Mouse (Mus musculus) frontal cortex, adult 2 months (tissue): ENCODE results near the gene Cplx3. TPM values are rescaled to one million over a fixed set of nuclear protein-coding genes. Genes with fewer than 3 reads are reported as not detected.

ENCODE experiments used
- DNase-seq, 2 experiments: peaks; one replicate each; pipeline ENCODE4 v3.0.0; 2022; ENCODE audit warnings: low spot score in 1 of 2; ENCODE audit errors: extremely low spot score in 1 of 2
- polyA plus RNA-seq: library from polyadenylated mRNA; depleted of rRNA; stranded (reverse); fragments of >200 nt; gene quantifications from 2 replicates; pipeline ENCODE4 v1.2.3, GENCODE M21; 2012

Cplx3 gene
- polyA plus RNA-seq, 1 experiment = 18.4 TPM

- DNase-seq = no peak
Measured at GRCm38 (mm10) chr9:57638651-57639459, 32.8 kb upstream of the Cplx3 start.

DNA sequence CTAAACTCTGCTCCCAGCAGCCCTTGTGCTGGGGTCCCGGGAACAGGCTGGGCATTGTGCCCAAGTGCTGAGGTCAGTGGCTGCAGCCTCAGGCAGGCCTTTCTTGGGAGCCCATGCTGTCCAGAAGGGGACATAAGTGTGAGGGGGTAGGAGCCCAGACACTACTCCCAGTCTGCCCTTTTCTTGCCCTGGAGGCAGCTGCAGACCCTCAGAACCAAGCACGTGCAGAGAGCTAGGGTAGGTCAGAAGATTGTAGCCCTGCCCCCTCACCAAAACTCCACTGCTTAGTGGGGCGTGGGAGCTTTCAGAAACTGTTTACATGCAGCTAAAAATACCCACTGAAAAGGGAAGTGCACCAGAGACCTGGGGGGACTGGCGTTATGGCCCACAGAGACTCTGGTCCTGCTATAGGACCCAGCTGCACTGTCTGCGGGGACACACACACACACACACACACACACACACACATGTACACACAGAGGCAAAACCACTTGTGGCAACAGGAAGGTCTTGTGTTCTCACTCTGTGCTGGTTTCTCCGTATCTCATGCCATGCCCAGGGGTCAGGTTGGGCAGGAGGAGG, 31.8 kb upstream of the Cplx3 start:
- no peak for DNase-seq

DNA sequence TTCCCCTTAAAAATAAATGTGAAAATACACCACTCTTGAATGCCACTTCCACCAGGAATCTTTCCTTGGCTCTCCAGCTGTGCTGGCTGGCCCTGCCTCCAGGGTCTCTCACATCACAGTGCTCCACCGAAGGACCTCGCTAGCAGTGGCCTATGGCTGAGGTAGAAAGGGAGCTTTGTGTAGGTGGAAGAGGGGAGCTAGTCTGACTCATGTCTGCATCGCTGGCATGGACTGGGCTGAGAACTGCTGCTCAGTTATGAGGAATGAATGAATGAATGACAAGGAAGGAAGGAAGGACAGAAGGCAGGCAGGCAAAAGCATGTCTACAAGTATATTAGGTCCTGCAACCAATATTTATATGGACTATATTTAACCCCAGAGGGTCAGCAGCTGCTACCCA, 31.2 kb upstream of the Cplx3 start:
- no peak for DNase-seq

GRCm38 (mm10) chr9:57633481-57634024, 27.5 kb upstream of the Cplx3 start:
- DNase-seq = peak in 1 of 2 experiments; percentile 63

GRCm38 (mm10) chr9:57629118-57629874, 23.2 kb upstream of the Cplx3 start:
- peak in 1 of 2 experiments; percentile 84 for DNase-seq

GRCm38 (mm10) chr9:57628717-57629116, 22.6 kb upstream of the Cplx3 start:
- DNase-seq = no peak

- DNase-seq = no peak
Measured at GRCm38 (mm10) chr9:57627892-57628291, 21.8 kb upstream of the Cplx3 start.

- DNase-seq = no peak
Measured at GRCm38 (mm10) chr9:57627191-57627590, 21.1 kb upstream of the Cplx3 start.

DNA sequence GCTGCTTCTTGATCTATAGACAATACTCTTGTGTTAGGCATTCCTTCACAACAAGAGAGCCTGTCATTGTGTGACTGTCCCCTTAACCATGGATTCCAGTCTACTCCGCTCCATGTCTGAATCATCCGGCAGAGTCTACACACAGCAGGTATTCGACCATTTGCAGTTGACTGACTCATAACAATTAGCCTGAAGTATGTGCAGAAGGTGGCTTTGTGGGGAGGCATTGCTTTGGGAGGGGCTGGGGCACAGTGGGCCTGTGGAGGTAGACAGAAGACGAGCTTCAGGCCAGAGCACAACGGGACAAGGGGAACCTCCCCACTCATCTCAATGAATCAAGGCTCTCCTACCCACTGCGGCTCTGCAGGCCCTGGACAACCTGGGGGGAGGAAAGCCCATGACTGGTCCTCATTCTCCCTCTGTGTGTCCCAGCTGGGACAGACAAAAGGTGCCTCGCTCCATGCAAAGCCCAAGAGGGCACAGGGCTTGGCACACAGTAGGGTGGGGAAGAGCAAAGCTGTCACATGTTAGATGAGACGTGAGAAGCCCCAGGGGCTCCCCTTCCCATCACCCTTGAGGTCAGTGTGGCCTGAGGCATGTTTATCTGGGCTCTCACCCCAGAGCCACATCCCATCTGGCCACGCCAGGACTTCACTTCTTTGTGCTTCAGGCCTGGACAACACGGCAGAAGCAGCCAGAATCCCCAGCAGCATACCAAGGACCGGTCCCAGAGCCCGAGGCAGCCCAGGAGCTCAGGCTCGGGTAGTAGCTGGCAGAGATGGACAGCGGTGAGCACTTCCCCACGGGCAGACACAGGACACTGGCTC, 19.8 kb upstream of the Cplx3 start:
- DNase-seq = no peak

- DNase-seq = no peak
Measured at GRCm38 (mm10) chr9:57624295-57624694, 18.2 kb upstream of the Cplx3 start.

DNA sequence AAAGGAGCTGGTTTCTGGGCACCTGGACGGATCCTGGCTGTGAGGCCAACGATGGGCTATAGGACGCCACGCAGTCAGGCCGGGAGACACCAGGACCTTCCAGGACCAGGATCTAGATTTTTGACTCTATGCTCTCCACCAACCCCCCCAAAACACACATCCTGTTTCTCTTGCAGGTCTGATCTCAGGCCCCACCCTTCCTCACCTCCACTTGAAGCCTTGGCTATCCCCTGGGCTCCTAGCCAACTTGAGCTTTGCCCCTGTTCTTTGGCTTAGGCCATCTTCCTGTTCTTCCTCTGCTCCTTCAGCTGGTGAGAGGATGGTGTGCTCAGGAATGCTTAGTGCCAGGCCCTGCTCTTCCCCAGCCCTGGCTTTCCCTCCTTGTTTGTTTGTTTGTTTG, 14.6 kb upstream of the Cplx3 start, which contains the start of gene Lman1l:
Gene Lman1l (minus strand): TSS at position 101 of the 400 bp plus-strand sequence.
- DNase-seq = no peak

GRCm38 (mm10) chr9:57618854-57619253, 12.8 kb upstream of the Cplx3 start:
- DNase-seq = no peak

GRCm38 (mm10) chr9:57617556-57618169, 11.6 kb upstream of the Cplx3 start:
- DNase-seq = peak in 1 of 2 experiments; percentile 35

DNA sequence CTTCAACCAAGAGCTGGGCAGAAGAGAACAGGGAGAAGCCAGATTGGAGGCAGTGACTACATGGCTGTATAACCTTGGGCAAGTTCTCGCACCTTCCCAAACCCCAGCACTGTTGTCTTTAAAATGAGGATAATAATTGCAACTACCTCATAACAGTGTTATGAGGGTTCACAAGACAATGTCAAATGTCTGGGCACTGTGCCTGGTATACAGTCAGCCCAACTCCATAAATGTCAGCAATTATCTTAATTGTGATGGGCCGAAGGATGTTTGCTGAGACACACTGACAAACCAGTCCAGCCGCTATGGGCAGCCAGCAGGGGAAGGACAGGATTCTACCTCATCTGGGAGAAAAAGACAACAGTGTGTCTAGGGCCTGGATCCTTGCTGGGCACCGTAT, 8.7 kb upstream of the Cplx3 start:
- no peak for DNase-seq

- DNase-seq = no peak
Measured at GRCm38 (mm10) chr9:57613975-57614374, 7.9 kb upstream of the Cplx3 start.

GRCm38 (mm10) chr9:57612587-57612986, 6.5 kb upstream of the Cplx3 start:
- no peak for DNase-seq

DNA sequence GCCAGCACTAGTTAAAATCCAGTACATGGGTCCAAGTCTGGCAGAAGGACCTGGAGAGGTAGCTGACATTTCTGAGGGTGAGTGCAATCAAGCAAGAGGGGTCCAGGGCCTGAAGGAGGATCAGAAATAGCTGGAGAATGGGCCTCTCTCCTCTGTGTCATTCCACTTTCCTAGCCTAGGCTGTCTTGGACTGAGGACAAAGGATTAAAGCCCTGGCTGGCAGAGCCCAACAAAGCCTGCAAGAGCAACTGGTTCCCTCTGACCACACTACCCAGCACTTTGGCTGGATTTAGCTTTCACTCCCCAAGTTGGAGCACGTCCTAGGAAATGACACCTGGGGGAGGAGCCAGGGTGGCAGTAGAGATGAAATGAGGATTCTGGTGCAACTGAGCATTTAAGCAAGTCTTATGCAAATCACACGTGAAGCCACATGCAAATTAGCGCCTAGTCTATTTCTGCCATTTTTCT, 4.3 kb upstream of the Cplx3 start:
- peak in 1 of 2 experiments; percentile 33 for DNase-seq

- no peak for DNase-seq
Measured at GRCm38 (mm10) chr9:57609803-57610202, 3.7 kb upstream of the Cplx3 start.

GRCm38 (mm10) chr9:57605503-57605902, 578 bp downstream of the Cplx3 start:
- no peak for DNase-seq

GRCm38 (mm10) chr9:57604875-57605274, 1.2 kb downstream of the Cplx3 start:
- peak in 1 of 2 experiments; percentile 48 for DNase-seq
